Mouse (Mus musculus): ENCODE data around the gene Nfic.

Nfic gene

DNA sequence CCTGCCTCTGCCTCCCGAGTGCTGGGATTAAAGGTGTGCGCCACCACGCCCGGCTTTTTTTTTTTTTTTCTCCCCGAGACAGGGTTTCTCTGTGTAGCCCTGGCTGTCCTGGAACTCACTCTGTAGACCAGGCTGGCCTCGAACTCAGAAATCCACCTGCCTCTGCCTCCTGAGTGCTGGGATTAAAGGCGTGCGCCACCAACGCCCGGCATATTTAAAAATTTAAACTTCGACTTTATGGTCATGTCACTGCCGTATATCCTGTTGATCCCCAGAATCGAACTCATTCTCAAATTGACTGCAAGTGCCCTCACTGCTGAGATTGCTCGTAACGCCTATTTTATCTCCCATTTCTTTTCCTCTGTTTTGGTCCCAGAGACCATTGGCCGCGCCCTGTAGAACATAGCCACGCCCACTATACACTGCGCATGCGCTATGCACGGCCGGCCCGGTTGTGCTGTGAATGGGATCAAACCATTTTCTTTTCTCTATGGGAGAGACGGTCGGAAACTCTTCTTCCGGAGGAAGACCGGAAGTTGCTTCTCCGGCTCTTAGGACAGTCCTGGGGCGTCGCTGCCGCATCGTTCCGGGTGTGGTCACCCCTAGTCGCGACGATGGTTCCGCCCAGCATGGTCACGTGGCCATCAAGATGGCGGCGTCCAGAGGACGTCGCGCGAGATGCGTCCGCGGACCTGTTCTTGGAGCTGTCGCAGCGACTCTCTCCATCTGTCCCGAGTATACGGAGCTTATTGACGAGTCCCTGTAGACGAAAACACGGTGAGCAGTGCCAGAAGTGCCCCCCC lies 71.4 kb downstream of the Nfic start, which contains the start of the genes Dohh and Gm48551:
TSS of gene Dohh (plus strand) at position 627 of the 803 bp plus-strand sequence.
TSS of gene Gm48551 (plus strand) at position 665 of the 803 bp plus-strand sequence.
- DNase-seq (ENCODE audit: low read depth, low spot score), result peak; percentile 100

DNA sequence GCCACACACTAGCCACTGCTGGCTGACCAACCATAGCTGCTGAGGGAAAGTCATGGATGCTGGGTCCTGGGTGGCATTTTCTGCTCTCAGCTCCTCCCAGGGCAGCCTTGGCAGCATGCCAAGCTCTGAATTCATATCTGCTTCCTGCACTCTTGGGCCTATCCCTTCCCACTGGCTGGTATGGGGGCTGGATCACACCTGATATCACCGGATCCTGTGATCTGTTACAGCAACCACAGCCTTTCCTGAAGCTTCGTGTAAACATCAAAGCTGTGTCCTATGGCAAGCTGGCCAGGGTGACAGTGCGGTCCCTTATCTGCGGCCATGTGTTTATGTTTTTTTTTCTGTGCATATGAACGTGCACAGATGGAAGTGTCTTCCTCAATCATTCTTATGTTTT lies 73.4 kb downstream of the Nfic start:
- peak; percentile 98 for DNase-seq (ENCODE audit: low read depth, low spot score)

DNA sequence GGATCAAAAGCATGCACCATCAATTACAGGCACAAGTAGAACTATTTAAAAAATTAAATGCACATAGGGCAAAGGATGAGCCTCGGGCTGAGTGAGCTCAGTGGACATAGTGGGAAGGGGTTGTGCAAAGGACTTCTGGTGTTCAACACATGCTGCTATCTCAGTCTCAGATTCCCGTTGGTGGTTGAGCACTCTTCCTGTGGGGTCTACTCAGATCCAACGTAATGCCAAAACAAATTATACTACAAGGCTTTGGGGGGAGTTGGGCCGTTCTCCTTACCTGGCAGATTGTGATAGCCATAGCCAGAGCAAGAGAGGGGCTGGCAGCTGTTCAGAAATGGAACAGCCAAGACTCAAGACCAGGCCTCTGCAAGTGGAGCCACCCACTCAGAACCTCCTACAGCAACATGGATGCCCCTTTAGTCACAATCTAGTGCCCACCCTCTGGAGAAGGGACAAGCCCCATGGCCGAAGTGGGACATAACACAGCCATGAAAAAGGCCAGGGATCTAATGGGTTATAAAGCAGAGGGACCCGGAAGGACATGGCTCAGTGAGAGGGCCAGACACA lies 75.5 kb downstream of the Nfic start:
- no peak for DNase-seq (ENCODE audit: low read depth, low spot score)

DNA sequence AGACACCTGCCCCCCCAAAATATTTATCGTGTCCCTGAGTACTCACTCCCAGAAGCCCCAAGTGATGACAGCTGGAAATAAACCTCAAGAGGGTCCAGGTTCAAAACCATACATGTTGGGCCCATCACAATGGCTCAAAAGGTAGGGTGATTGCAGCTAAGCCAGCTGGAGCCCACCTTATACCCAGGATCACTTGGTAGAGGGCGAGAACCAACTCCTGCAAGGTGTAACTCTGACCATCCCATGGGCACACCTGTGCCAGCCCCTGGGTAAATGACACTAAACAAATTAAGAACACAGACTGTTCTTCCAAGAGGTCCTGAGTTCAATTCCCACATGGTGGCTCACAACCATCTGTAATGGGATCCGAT lies 76.3 kb downstream of the Nfic start:
- DNase-seq (ENCODE audit: low read depth, low spot score), result no peak

DNA sequence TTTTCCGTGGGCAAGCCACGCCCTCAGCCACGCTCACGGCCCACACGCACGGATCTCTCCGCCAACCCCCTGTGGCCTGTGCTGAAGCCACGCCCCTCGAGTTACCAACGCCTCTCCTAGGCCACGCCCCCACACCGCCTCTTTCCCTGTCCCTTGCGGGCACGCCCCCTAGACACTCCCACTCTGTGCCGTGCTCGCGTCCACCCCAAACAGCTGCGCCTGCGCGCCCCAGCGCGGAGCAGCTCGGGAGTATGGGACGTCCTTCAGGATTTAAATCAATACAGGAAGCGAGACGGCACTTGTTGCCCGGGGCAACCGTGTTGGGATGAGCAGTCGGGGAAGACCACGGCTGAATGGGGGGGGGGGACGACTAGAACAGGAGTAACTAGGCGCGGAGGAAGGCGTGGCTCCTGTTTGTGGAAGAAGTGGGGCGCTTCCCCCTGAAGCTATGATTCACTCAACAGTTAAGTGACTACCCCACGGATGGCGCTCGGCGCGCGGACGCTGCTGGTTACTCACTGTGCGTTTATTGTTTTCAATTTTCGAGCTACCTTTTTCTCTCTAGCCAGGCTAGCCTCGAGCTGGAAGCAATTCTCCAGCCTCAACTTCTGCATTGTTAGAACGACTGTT lies 76.8 kb downstream of the Nfic start:
- DNase-seq (ENCODE audit: low read depth, low spot score), result peak; percentile 100

DNA sequence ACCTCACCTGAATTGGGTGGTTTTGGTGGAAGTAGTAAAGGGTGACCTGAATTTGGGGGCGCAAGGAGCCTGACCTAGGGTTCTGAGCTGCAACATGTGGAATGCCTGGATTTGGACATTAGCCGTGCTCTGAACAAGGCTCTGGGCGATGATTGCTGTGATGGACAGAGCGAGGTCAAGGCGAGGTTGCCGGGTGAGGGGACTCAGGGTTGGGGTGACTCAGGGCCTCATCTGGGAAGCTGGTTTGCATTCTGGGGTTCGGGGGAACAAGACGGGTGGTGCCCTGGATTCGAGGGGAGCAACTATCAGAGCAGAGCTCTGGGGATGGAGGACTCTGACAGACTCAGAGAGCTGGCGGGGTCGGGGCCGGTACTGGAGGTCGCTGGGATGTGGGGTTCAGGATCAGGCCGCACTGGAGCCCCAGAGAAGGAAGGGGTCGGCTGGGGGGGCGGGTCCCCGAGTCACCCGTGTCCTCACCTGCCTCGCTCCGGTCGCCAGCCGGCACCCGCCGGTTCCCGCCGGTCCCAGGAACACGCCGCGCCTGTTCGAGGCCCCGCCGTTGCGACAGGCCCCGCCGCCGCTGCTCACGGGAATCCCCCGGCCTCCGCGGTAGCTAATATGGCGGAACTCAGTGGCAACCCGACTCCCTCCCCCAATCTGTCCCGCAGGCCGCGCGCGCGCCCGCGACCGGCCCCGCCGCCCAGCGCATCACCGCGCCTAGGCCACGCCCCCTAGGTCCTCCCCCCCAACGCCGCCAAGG lies 77.5 kb downstream of the Nfic start, which contains the start of gene Fzr1:
TSS of gene Fzr1 (minus strand) at position 724 of the 760 bp plus-strand sequence.
- no peak for DNase-seq (ENCODE audit: low read depth, low spot score)

DNA sequence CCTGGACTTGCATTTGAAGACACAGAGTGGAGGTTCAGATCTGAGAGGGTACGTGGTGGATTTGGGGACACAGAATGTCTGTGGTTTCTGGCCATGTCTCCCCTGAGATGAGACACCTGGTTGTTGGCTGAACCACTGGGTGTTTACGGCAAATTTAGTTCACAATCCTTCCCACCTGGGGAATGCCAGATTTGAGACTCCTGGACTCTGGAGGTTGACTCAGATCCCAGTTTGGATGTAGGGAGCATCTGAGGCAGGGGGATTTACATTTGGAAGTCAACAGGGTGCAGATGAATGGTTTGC lies 78.1 kb downstream of the Nfic start:
- no peak for DNase-seq (ENCODE audit: low read depth, low spot score)

DNA sequence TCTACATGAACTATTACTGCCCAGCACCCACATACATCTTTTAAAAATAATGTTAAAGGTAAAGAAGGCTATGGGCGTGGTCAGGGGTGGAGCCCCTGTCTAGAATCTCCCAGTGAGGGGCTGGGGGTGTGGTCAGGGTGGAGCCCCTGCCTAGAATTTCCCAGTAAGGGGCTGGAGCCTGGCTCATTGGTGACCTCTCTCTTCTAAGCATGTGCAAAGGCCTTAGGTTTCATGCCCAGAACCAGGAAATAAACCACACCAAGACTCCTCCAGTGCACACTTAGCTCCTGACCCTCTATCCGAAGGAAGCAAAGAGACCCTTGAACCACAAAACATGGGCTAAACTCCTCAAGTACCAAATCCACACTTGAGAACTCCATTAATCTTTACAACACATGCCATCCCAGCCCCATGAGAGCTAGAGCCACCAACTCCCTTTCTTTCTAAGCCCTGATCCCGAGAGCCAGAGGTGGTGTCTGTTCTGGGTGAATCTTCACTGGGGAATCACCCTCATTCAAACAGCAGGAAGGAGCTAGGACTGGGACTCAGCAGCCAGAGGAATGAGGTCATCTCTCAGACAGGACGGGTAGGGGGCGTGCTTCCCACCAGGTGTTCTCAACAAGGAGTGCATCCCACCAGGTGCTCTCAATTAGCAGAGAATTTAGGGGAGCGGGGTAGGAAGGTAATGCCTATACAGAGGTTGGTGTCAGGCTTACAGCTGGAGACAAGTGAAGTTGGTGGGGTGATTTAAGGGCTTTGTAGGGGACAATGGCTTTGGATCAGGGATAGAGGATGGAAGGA lies 78.7 kb downstream of the Nfic start:
- DNase-seq (ENCODE audit: low read depth, low spot score), result no peak

DNA sequence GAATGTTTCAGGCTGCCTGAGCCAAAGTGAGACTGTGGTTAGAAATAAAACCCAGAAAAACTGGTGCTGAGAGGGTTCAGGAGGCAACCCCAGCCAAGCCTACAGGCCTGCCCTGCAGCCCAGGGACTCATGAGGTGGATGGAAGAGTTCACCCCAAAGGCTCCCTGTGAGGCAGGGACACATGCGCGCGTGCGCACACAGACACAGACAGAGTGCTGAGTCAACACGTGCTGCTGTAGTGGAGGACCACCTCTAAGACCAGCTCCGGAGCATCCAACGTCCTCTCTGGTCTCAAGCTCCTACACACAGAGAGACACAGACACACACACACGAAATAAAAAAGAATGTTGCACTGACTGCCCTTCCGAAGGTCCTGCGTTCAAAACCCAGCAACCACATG lies 80.1 kb downstream of the Nfic start:
- DNase-seq (ENCODE audit: low read depth, low spot score), result no peak

DNA sequence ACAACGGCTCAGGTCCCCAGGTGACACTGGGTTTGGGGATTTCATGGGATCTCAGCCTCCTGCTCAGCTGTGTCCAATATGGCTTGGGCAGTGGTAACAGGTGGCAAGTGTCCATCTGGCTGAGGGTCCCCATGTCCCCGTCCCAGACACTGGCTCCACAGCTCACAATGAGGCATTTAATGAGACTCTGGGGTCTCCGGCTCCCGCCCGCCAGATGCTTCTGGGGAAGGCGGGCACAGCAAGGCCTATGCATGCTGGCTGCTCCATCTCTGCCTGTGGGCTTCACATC lies 88.3 kb downstream of the Nfic start:
- DNase-seq (ENCODE audit: low read depth, low spot score), result no peak

DNA sequence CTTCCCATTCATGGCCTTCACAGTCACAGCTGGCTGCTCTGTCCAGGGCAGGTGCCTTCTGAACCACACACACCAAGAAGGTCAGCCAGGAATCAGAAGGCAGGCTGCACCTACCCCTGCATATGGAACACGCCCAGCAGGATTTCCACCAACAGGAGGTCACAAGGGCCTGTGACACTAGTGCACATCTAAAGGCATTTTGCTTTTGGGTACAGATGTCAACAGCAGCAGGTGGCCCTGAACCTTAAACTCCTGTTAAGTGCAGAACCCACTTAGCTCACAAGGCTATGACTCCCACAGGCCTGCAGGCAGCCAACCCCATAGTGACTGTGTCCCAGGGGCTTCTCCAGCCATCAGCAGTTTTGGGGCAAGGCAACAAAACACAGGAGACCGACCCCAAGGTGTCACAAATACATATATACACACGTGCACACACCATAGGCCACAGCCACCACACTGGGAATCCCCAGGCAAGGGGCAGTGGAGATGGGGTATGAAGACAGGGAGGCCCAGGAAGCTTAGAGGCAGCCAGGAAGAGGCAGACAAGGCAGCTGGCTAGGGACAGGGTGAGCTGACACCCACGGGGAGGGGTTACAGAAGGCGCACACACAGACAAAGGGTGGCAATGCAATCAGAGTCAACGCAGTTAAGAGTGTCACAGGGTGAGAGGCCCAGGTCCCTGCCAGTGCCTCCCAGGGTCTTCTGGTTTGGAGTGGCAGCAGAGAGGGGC lies 88.8 kb downstream of the Nfic start:
- no peak for DNase-seq (ENCODE audit: low read depth, low spot score)

DNA sequence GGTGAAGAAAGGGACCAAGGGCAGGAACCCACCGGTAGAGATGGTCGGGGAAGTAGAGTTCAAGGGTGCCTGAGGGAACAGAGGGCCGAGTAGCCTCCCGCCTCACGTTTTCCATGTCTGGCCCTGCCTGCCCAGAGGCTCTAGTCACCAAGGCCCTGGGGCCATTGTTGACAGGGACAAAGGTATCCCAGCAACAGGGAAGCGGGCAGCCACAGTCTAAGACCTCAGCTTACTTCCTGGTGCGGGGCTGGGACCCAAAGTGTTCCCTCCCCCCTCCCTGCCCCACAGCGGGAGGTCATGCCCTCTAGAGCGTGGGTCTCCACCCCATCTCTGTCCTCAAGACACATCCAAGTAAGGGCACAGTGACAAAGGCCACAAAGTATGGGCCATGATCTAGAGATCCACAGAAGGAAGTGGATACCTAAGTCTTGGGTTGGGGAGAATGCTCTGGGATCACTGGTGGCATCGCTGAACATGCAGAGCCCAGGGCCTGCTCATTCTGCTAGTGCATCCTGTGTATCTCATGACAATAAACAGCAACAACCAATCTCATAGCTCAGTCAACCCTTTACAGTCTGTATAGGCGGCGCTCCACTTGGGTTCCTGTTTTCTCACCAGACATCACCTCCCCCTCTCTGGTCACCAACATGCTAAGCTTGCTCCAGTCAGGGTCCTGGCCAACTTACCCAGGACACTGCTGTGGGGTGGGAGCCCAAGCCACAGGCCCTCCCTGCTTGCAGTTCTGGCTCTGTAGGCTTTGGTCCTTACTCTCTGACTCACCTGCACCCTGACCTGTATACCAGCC lies 89.6 kb downstream of the Nfic start, which contains the start of gene 4930404N11Rik:
TSS of gene 4930404N11Rik (minus strand) at position 145 of the 805 bp plus-strand sequence.
- no peak for DNase-seq (ENCODE audit: low read depth, low spot score)

DNA sequence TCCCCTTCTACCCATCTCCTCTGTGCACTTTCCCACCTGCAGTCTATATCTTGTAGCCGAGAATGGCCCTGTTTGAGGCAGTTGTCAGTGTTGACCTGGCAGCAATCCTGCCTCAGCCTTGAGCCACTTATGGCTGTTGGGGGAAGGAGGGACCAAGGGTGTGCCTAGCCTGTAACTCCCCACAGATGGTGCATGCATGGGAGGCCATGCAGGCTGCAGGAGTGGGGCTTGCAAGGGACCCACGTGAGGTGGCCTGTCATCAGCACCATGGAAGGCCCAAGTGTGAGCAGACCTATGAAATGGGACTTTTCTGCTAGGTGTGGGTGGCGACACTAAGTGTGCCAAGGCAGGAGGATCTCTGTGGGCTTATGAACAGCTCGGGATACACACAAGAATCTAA lies 90.4 kb downstream of the Nfic start:
- no peak for DNase-seq (ENCODE audit: low read depth, low spot score)

DNA sequence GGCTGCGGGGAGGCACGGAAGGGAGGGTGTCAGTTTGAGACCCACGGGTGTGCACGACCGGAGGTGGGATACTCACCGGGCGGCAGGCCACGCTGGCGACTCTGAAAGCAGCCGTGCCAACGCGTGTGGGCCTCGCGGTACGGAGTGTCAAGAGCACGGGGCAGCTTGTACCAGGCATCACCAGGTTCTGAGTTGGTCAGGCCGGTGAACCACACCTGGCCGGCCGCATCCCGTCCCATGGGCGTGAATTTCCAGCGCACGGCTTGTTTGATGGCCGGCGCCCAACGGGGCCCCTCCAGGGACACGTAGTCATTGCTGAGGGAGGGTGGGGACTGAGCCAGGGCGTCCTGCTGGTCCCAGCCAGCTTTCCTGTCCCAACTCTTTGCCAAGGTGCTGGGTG lies 90.8 kb downstream of the Nfic start:
- DNase-seq (ENCODE audit: low read depth, low spot score), result no peak

DNA sequence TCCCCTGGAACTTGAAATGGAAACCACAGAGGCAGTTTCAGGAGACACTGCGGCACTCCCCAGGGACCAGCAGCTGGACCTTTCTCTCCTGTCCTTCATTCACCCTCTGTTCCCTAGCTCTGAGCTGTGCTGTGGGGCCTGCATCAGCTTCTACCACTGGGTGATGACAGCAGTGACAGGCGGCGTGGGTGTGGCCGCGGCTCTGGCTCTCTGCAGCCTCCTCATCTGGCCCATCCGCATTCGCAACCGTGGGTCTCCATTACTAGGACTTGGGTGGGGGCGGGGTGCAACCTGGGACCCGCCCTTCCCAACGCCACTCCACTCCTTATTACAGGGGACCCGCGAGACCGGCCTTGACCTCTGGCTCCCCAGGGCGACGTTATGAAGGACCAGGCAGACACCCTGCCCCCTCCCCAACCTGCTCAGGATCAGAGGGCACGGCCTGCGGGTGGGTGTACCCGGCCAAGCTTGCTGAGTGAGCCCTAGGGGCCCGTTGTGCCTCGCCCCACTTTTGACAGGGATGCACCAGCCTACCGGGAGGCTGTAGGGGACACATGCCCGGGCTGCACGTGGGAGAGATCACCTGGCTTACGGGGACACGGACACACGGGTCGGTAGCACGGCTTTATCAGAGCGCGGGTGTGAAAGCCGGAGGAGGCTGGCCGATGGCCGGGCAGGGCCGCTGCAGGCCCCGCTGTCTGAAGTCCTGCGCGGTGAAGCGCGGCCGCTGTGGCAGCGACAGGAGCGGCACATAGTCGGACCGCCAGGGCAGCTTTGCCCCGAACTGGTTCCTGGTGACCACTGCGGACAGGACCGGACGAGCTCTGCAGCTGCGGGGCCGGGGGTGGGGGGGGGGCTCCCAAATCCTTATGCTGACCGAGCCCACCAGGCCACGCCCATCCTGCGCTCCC lies 91.7 kb downstream of the Nfic start:
- no peak for DNase-seq (ENCODE audit: low read depth, low spot score)

DNA sequence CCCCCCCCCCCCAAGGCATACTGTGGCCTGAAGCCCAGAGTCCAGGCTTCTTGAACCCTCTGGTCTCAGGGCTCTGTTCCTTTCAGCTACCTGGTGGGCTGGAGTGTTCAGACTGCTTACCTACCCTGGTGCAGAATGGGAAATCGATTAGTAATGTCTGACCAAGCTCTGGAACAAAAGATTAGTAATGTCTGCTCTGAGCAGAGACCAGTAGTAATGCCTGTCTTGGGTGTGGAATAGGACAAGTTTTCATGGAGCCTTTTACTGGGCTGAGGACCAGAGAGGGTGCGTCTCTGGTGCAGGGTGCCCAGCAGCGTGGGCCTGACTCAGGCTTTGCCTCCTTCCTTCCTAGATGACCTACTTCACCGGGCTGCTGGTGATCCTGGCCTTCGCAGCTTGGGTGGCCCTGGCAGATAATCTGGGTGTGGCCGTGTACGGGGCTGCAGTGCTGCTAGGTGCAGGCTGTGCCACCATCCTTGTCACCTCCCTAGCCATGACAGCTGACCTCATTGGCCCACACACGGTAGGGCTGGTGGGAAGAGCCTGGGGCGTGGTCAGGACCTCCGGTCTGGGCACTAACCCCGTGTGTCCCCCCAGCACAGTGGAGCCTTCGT lies 93.0 kb downstream of the Nfic start:
- peak; percentile 77 for DNase-seq (ENCODE audit: low read depth, low spot score)

DNA sequence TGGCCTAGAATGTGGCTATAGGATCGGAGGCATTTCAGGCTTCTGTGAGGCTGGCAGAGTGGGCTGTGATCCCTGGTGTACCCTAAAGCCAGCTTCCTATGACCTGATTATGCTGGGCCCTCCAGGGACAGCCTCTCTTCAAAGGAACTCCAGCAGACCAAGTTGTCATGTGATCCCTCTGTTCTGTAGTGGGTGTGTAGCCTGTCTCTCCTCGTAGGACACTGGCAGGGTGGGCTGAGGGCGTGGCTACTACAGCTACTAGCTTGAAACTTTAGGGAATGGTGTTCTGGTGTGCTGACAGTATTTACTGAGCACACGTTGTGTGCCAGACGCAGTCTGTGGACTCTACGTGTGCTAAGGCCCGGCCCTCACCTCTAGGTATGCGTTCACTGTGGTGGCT lies 94.7 kb downstream of the Nfic start:
- no peak for DNase-seq (ENCODE audit: low read depth, low spot score)

DNA sequence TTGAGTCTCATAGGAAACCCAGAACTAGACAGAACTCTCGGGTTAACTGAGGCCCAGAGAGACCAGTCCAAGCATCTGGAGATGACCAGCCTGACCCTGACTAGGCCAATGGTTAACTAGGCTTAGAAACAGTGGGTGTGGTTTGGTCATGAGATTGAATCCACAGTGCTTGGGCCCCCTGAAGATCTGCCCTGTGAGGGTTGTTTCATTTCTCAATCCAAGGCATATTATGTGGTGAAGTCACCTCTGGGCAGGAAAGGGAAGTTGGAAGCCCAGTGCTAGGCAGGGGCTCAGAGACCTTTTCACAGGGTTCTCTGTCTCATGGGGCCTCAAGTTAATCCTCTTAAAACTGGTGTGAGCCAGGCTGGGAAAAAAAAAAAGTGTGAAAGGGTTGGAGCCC lies 96.6 kb downstream of the Nfic start:
- no peak for DNase-seq (ENCODE audit: low read depth, low spot score)

DNA sequence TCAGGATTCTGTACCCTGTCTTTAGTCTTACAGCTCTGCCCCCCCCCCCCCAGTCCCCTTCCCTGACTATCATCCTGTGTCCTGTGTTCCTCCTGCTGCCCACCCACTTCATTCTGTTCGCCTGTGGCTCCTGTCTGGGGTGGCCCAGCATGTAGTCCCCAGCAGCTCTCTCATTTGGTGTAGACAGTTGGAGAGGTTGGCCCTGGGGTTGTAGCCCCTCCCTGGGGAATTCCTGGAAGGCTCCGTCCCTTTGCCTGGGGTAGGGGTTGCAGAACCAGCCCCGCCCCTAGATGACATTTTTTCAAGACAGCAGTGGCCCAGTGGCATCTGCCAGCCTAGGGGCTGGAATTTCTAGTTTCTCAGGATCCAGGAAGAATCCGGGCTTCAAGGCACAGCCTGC lies 97.2 kb downstream of the Nfic start:
- no peak for DNase-seq (ENCODE audit: low read depth, low spot score)

All from c-Kit-negative CD71-positive TER-119-positive erythroid progenitor cells, embryonic 14.5 days (primary cell).